Mouse (Mus musculus): ENCODE data around the gene Stt3a. TPM values are rescaled to one million over a fixed set of nuclear protein-coding genes. Genes with fewer than 3 reads are reported as not detected.

The Stt3a gene
- 85.1 and 89.0 TPM in 2 replicates for polyA plus RNA-seq (2015; fragmentation: Nextera tagmentation; extraction: Ambion mirVana)

- H3K9me3 ChIP-seq (replicated peaks; ENCODE audit: control insufficient read depth, low read length, poor library complexity, severe bottlenecking) = no peaks in the 10 kb centered on the region
- peak within 1 kb of the TSS; percentile 87 for H3K4me2 ChIP-seq (ENCODE audit: low read length)
- peak; percentile 100 for ATAC-seq
- no peaks in the 10 kb centered on the region for H3K27me3 ChIP-seq (ENCODE audit: control insufficient read depth, insufficient read depth, low read depth, low read length)
- peaks cover 4% of the 10 kb centered on the region; the same call in 1 of the 2 replicates for H3K36me3 ChIP-seq (ENCODE audit: control insufficient read depth, insufficient read depth, low read length)
- WGBS = under 1% methylated on average over 60 of the region's 60 CpGs
- H3K27ac ChIP-seq (ENCODE audit: low read length) = peak within 1 kb of the TSS; percentile 89
- peaks cover 24% of the 10 kb centered on the region for H3K4me1 ChIP-seq (ENCODE audit: control insufficient read depth, insufficient read depth, low read length)
- H3K9ac ChIP-seq (ENCODE audit: low read depth, low read length) = peak within 1 kb of the TSS; percentile 85
- H3K4me3 ChIP-seq (ENCODE audit: low read depth, low read length) = peak within 1 kb of the TSS; percentile 99
Observed at GRCm38 (mm10) chr9:36767203-36768143, at the start of gene Stt3a. Gene Stt3a, minus strand, starts transcription at chr9:36767679.

- 72% methylated on average over 3 of the region's 3 CpGs for WGBS
Observed at GRCm38 (mm10) chr9:36814486-36814885, 47.0 kb upstream of the Stt3a start.

DNA sequence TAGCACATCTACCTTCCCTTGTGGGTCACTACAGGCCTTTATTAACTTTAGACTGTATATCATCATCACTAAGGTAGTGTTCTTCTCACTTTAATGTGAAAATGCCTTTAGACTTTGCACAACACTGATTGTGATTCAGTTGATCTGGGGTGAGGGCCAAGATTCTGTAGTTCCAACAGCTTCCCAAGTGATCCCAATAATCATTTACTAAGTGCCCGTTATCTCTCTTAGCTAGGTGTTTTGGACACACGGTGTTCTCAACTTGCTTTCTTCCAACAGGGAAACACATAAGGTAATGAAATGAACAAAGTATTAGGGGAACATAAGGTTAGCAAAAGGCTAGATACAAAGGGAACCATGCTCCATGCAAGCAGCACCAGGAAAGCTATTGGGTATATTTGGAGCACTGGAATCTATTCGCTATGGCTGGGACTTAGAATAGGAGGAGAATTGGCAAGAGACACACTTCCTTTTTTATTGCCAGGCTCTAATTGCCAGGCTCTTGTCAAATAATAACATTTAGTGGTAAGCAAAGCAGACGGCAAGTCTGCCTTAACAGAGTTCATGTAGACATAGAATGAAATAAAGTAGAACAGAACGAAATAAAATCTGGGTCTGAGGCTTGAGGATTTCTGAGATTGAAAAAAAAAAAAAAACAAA lies 40.8 kb upstream of the Stt3a start:
- Histone ChIP-seq H3K9ac (ENCODE audit: low read depth, low read length) (no peak overlapping the region), H3K4me1 (ENCODE audit: control insufficient read depth, insufficient read depth, low read length) (no peaks in the 10 kb centered on the region), H3K9me3 (replicated peaks; ENCODE audit: control insufficient read depth, low read length, poor library complexity, severe bottlenecking) (no peaks in the 10 kb centered on the region), H3K36me3 (ENCODE audit: control insufficient read depth, insufficient read depth, low read length) (no peaks in the 10 kb centered on the region), H3K4me3 (ENCODE audit: low read depth, low read length) (no peak overlapping the region), H3K4me2 (ENCODE audit: low read length) (no peak overlapping the region), H3K27ac (ENCODE audit: low read length) (no peak overlapping the region), H3K27me3 (ENCODE audit: control insufficient read depth, insufficient read depth, low read depth, low read length) (no peaks in the 10 kb centered on the region)
- 93% methylated on average over 5 of the region's 5 CpGs for WGBS
- ATAC-seq = no peak

More at GRCm38 (mm10) chr9:36814486-36814885, 47.0 kb upstream of the Stt3a start:
- Histone ChIP-seq H3K4me3 (ENCODE audit: low read depth, low read length) (no peak overlapping the region), H3K36me3 (ENCODE audit: control insufficient read depth, insufficient read depth, low read length) (no peaks in the 10 kb centered on the region), H3K27ac (ENCODE audit: low read length) (no peak overlapping the region), H3K9ac (ENCODE audit: low read depth, low read length) (no peak overlapping the region), H3K9me3 (replicated peaks; ENCODE audit: control insufficient read depth, low read length, poor library complexity, severe bottlenecking) (no peaks in the 10 kb centered on the region), H3K27me3 (ENCODE audit: control insufficient read depth, insufficient read depth, low read depth, low read length) (no peaks in the 10 kb centered on the region), H3K4me1 (ENCODE audit: control insufficient read depth, insufficient read depth, low read length) (no peaks in the 10 kb centered on the region), H3K4me2 (ENCODE audit: low read length) (no peak overlapping the region)
- no peak for ATAC-seq

GRCm38 (mm10) chr9:36805256-36805975 lies 37.9 kb upstream of the Stt3a start:
- no peak for ATAC-seq

DNA sequence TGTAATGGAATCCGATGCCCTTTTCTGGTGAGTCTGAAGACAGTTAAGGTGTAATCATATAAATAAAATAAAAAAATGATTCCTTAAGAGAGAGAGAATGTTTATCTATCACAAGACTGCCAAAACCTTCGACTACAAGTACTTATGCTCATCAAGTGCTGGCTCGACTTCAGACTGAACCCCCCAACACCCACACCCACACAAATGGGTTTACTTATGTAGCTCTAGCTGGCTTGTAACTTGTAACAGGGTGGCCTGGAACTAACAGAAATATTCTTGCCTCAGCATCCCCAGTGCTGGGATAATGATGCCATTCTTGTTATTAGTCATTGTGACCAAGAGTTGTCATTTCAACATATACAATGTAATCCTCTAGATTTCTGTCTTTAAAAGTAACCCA lies 36.4 kb upstream of the Stt3a start:
- H3K9me3 ChIP-seq (replicated peaks; ENCODE audit: control insufficient read depth, low read length, poor library complexity, severe bottlenecking) = no peaks in the 10 kb centered on the region
- no peak overlapping the region for H3K4me2 ChIP-seq (ENCODE audit: low read length)
- WGBS = 82% methylated on average over 3 of the region's 3 CpGs
- no peak overlapping the region for H3K9ac ChIP-seq (ENCODE audit: low read depth, low read length)
- no peaks in the 10 kb centered on the region for H3K4me1 ChIP-seq (ENCODE audit: control insufficient read depth, insufficient read depth, low read length)
- no peak overlapping the region for H3K4me3 ChIP-seq (ENCODE audit: low read depth, low read length)
- H3K27ac ChIP-seq (ENCODE audit: low read length) = no peak overlapping the region
- no peak for ATAC-seq
- H3K36me3 ChIP-seq (ENCODE audit: control insufficient read depth, insufficient read depth, low read length) = no peaks in the 10 kb centered on the region
- no peaks in the 10 kb centered on the region for H3K27me3 ChIP-seq (ENCODE audit: control insufficient read depth, insufficient read depth, low read depth, low read length)

More at GRCm38 (mm10) chr9:36805256-36805975, 37.9 kb upstream of the Stt3a start:
- H3K36me3 ChIP-seq (ENCODE audit: control insufficient read depth, insufficient read depth, low read length) = no peaks in the 10 kb centered on the region
- 89% methylated on average over 3 of the region's 3 CpGs for WGBS
- H3K9ac ChIP-seq (ENCODE audit: low read depth, low read length) = no peak overlapping the region
- H3K9me3 ChIP-seq (replicated peaks; ENCODE audit: control insufficient read depth, low read length, poor library complexity, severe bottlenecking) = no peaks in the 10 kb centered on the region
- no peak overlapping the region for H3K27ac ChIP-seq (ENCODE audit: low read length)
- H3K4me3 ChIP-seq (ENCODE audit: low read depth, low read length) = no peak overlapping the region
- no peak overlapping the region for H3K4me2 ChIP-seq (ENCODE audit: low read length)
- no peaks in the 10 kb centered on the region for H3K4me1 ChIP-seq (ENCODE audit: control insufficient read depth, insufficient read depth, low read length)
- H3K27me3 ChIP-seq (ENCODE audit: control insufficient read depth, insufficient read depth, low read depth, low read length) = no peaks in the 10 kb centered on the region

DNA sequence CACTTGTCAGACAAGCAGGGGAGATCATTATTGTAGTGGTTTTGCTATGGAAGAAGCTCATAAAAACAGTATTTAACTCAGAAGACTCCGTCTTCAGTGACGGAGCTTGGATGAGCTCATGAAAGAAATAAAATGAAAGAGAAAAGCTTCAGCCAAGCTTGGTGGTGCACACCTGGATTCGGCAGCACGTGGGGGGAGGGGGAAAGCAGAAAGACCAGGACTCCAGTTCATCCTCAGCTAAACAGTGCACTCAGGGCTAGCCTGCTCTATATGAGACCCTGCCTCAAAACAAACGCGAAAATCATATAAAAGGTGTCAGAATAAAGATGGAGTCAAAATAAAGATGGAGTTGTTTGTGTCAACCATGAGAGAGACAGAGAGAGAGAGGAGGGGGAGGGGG lies 35.9 kb upstream of the Stt3a start:
- no peaks in the 10 kb centered on the region for H3K27me3 ChIP-seq (ENCODE audit: control insufficient read depth, insufficient read depth, low read depth, low read length)
- no peak overlapping the region for H3K27ac ChIP-seq (ENCODE audit: low read length)
- no peaks in the 10 kb centered on the region for H3K9me3 ChIP-seq (replicated peaks; ENCODE audit: control insufficient read depth, low read length, poor library complexity, severe bottlenecking)
- no peak overlapping the region for H3K4me3 ChIP-seq (ENCODE audit: low read depth, low read length)
- no peak for ATAC-seq
- WGBS = 80% methylated on average over 6 of the region's 6 CpGs
- no peaks in the 10 kb centered on the region for H3K4me1 ChIP-seq (ENCODE audit: control insufficient read depth, insufficient read depth, low read length)
- no peaks in the 10 kb centered on the region for H3K36me3 ChIP-seq (ENCODE audit: control insufficient read depth, insufficient read depth, low read length)
- H3K4me2 ChIP-seq (ENCODE audit: low read length) = no peak overlapping the region
- no peak overlapping the region for H3K9ac ChIP-seq (ENCODE audit: low read depth, low read length)

DNA sequence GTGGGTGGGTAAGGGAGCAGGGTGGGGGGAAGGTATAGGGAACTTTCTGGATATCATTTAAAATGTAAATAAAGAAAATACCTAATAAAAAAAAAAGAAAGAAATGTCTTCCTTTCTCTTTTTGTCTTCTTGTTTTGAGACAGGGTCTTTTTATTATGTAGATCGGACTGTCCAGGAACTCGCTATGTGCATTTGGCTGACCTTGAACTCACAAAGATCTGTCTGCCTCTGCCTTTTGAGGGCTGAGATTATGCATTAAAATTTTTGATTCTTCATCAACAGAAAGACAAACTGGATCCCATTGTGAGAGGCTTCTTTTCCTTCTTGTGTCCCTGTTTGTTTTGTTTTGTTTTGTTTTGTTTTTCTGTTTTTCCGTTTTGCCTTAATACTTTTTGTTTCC lies 35.5 kb upstream of the Stt3a start:
- Histone ChIP-seq H3K9ac (ENCODE audit: low read depth, low read length) (no peak overlapping the region), H3K4me2 (ENCODE audit: low read length) (no peak overlapping the region), H3K4me1 (ENCODE audit: control insufficient read depth, insufficient read depth, low read length) (no peaks in the 10 kb centered on the region), H3K4me3 (ENCODE audit: low read depth, low read length) (no peak overlapping the region), H3K27ac (ENCODE audit: low read length) (no peak overlapping the region), H3K27me3 (ENCODE audit: control insufficient read depth, insufficient read depth, low read depth, low read length) (no peaks in the 10 kb centered on the region), H3K36me3 (ENCODE audit: control insufficient read depth, insufficient read depth, low read length) (no peaks in the 10 kb centered on the region), H3K9me3 (replicated peaks; ENCODE audit: control insufficient read depth, low read length, poor library complexity, severe bottlenecking) (no peaks in the 10 kb centered on the region)
- no peak for ATAC-seq
- WGBS = 86% methylated on average over 3 of the region's 3 CpGs

DNA sequence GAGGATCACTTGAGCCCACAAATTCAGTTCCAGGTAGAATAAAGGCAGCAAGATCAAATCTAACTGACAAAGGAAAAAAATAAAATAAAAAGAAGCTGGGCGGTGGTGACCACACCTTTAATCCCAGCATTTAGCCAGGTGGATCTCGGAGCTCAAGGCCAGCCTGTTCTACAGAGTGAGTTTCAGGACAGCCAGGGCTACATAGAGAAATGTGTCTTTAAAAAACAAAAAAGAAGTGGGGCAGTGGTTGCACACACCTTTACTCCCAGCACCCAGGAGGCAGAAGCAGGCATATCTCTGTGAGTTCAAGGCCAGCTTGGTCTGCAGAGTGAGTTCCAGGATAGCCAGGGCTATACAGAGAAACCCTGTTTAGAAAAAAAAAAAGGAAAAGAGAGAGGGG lies 34.5 kb upstream of the Stt3a start:
- H3K4me1 ChIP-seq (ENCODE audit: control insufficient read depth, insufficient read depth, low read length) = peaks cover 4% of the 10 kb centered on the region; the same call in 1 of the 2 replicates
- no peak overlapping the region for H3K9ac ChIP-seq (ENCODE audit: low read depth, low read length)
- no peaks in the 10 kb centered on the region for H3K36me3 ChIP-seq (ENCODE audit: control insufficient read depth, insufficient read depth, low read length)
- ATAC-seq = no peak
- H3K4me3 ChIP-seq (ENCODE audit: low read depth, low read length) = no peak overlapping the region
- H3K27ac ChIP-seq (ENCODE audit: low read length) = no peak overlapping the region
- no peaks in the 10 kb centered on the region for H3K27me3 ChIP-seq (ENCODE audit: control insufficient read depth, insufficient read depth, low read depth, low read length)
- no peak overlapping the region for H3K4me2 ChIP-seq (ENCODE audit: low read length)
- 84% methylated on average over 2 of the region's 2 CpGs for WGBS
- H3K9me3 ChIP-seq (replicated peaks; ENCODE audit: control insufficient read depth, low read length, poor library complexity, severe bottlenecking) = no peaks in the 10 kb centered on the region
